Comparison of ENCODE assay signal across 28 mouse cellular contexts in genomic region chr14:73688427-73688826, GRCm38 (mm10). TPM values are rescaled to one million over a fixed set of nuclear protein-coding genes. Genes with fewer than 3 reads are reported as not detected.
"Had no signal": no experiment of that assay in that cellular context is flagged by ENCODE, and none has a peak within 500 bp of the region (broad histone marks: within the 10 kb centered on the region; RNA-seq: fewer than 3 reads in every experiment).

No protein-coding gene starts in this region.

- H3K27ac ChIP-seq: left cerebral cortex, adult 2 months; liver, embryonic 14.5 days; macrophage; midbrain, embryonic 12.5 days; midbrain, embryonic 15.5 days; neural tube, embryonic 13.5 days had no signal

- H3K27me3 ChIP-seq: midbrain, embryonic 12.5 days; midbrain, embryonic 15.5 days; neural tube, embryonic 13.5 days had no signal

- H3K9me3 ChIP-seq: midbrain, embryonic 15.5 days had no signal

- H3K4me2 ChIP-seq: liver, embryonic 11.5 days; lung, embryonic 14.5 days; midbrain, embryonic 12.5 days; midbrain, embryonic 15.5 days; neural tube, embryonic 13.5 days had no signal

- H3K9ac ChIP-seq: liver, embryonic 14.5 days; liver, postnatal 0 days; lung, embryonic 14.5 days; midbrain, embryonic 12.5 days; midbrain, embryonic 15.5 days; neural tube, embryonic 13.5 days had no signal

- DNase-seq: kidney, adult 18-20 months; kidney, adult 9 months; kidney, postnatal 25 days; layer of hippocampus, postnatal 36 days; liver, postnatal 0 days; thymus, adult 2 months; thymus, postnatal 14 days; thymus, postnatal 4 days had no signal

- H3K4me1 ChIP-seq: midbrain, embryonic 12.5 days; midbrain, embryonic 15.5 days; neural tube, embryonic 13.5 days had no signal

- ATAC-seq: liver, postnatal 0 days; lung, postnatal 0 days; midbrain, embryonic 15.5 days had no signal

- H3K36me3 ChIP-seq: midbrain, embryonic 12.5 days; midbrain, embryonic 15.5 days; neural tube, embryonic 13.5 days had no signal

- H3K4me3 ChIP-seq: left cerebral cortex, adult 2 months; midbrain, embryonic 12.5 days; midbrain, embryonic 15.5 days; neural tube, embryonic 13.5 days had no signal

RNA-seq across cellular contexts. Expression of gene Gm21750, which starts 27.4 kb away (rescaled TPM):
- total RNA-seq: layer of hippocampus, postnatal 10 days; layer of hippocampus, postnatal 36 days; megakaryocyte, adult 5-6 weeks; neutrophil, adult 5-6 weeks had no signal
- polyA plus RNA-seq: kidney, embryonic 16.5 days; large intestine, adult 2 months; limb, embryonic 11.5 days; limb, embryonic 14.5 days; liver, embryonic 11.5 days; liver, embryonic 14.5 days; liver, postnatal 0 days; lung, embryonic 14.5 days; lung, postnatal 0 days; macrophage; midbrain, embryonic 12.5 days; midbrain, embryonic 15.5 days; neural tube, embryonic 13.5 days; small intestine, adult 2 months; spleen, adult 2 months; stomach, embryonic 16.5 days; testis, adult 2 months; thymus, adult 2 months had no signal
